Mouse (Mus musculus) ES-Bruce4 (cell line): Measurements from ENCODE around the gene Por.

Source experiments
- CTCF ChIP-seq: IDR thresholded peaks from one replicate; pipeline ENCODE4 v1.8.1; 2011; ENCODE audit warnings: low read depth, low read length
- EP300 ChIP-seq: IDR thresholded peaks from 2 replicates; pipeline ENCODE4 v1.6.1; 2011; ENCODE audit warnings: low read depth, low read length; ENCODE audit not compliant: insufficient read depth
- POLR2A ChIP-seq: IDR thresholded peaks from one replicate; pipeline ENCODE4 v1.8.1; 2011; ENCODE audit warnings: low read length; ENCODE audit not compliant: insufficient read depth

DNA sequence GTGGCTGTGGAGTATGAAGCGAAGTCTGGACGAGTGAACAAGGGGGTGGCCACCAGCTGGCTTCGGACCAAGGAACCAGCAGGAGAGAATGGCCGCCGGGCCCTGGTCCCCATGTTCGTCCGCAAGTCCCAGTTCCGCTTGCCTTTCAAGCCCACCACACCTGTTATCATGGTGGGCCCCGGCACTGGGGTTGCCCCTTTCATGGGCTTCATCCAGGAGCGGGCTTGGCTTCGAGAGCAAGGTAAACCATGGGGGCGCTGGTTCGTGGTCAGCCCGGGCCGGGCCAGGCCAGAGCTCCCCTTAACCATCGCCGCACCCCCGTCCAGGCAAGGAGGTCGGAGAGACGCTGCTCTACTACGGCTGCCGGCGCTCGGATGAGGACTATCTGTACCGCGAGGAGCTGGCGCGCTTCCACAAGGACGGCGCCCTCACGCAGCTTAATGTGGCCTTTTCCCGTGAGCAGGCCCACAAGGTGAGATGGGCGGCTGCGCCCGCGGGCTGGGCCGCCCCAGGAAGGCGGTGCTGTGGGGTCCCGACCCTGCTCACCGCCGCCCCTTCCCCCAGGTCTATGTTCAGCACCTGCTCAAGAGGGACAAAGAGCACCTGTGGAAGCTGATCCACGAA, 64.3 kb downstream of the Por start:
- TF ChIP-seq CTCF (no peak), POLR2A (no peak), EP300 (no peak)
